Mouse (Mus musculus): Measurements from ENCODE around the gene Igfbp6. TPM values are rescaled to one million over a fixed set of nuclear protein-coding genes. Genes with fewer than 3 reads are reported as not detected.

The Igfbp6 gene
- polyA plus RNA-seq, 1 experiment from 2014 or later = 0.40 TPM

- no peak for ATAC-seq
- no peak overlapping the region for H3K4me2 ChIP-seq
- H3K27me3 ChIP-seq = no peaks in the 10 kb centered on the region
- no peak overlapping the region for H3K9ac ChIP-seq
- H3K27ac ChIP-seq = no peak overlapping the region
- peaks cover 10% of the 10 kb centered on the region; the same call in 1 of the 2 replicates for H3K36me3 ChIP-seq (ENCODE audit: poor library complexity, severe bottlenecking)
- H3K4me3 ChIP-seq = no peak overlapping the region
- 92% methylated on average over 3 of the region's 3 CpGs for WGBS
- H3K4me1 ChIP-seq = no peaks in the 10 kb centered on the region
- no peaks in the 10 kb centered on the region for H3K9me3 ChIP-seq (replicated peaks)
These were observed 29.4 kb downstream of the Igfbp6 start for GRCm38 (mm10) chr15:102173581-102173980.

GRCm38 (mm10) chr15:102175736-102176319 lies 31.7 kb downstream of the Igfbp6 start:
- 86% methylated on average over 16 of the region's 16 CpGs for WGBS
- H3K4me1 ChIP-seq = no peaks in the 10 kb centered on the region
- H3K9ac ChIP-seq = no peak overlapping the region; the same call in 1 of the 2 replicates
- H3K27me3 ChIP-seq = no peaks in the 10 kb centered on the region
- no peak overlapping the region for H3K4me3 ChIP-seq
- H3K4me2 ChIP-seq = no peak overlapping the region
- H3K9me3 ChIP-seq (replicated peaks) = no peaks in the 10 kb centered on the region
- no peak for ATAC-seq
- H3K27ac ChIP-seq = no peak overlapping the region
- peaks cover 24% of the 10 kb centered on the region; the same call in 1 of the 2 replicates for H3K36me3 ChIP-seq (ENCODE audit: poor library complexity, severe bottlenecking)

GRCm38 (mm10) chr15:102176571-102177316 lies 32.6 kb downstream of the Igfbp6 start:
- no peaks in the 10 kb centered on the region for H3K4me1 ChIP-seq
- ATAC-seq = no peak

GRCm38 (mm10) chr15:102177417-102177816 lies 33.3 kb downstream of the Igfbp6 start:
- WGBS = 86% methylated on average over 8 of the region's 8 CpGs
- H3K9me3 ChIP-seq (replicated peaks) = no peaks in the 10 kb centered on the region
- H3K4me3 ChIP-seq = no peak overlapping the region
- H3K36me3 ChIP-seq (ENCODE audit: poor library complexity, severe bottlenecking) = peaks cover 24% of the 10 kb centered on the region; the same call in 1 of the 2 replicates
- H3K4me2 ChIP-seq = no peak overlapping the region
- no peaks in the 10 kb centered on the region for H3K4me1 ChIP-seq
- no peak overlapping the region for H3K27ac ChIP-seq
- H3K27me3 ChIP-seq = no peaks in the 10 kb centered on the region
- no peak for ATAC-seq
- no peak overlapping the region for H3K9ac ChIP-seq

More at GRCm38 (mm10) chr15:102176571-102177316, 32.6 kb downstream of the Igfbp6 start:
- Histone ChIP-seq H3K36me3 (ENCODE audit: poor library complexity, severe bottlenecking) (peaks cover 24% of the 10 kb centered on the region; the same call in 1 of the 2 replicates), H3K27me3 (no peaks in the 10 kb centered on the region), H3K27ac (no peak overlapping the region), H3K9ac (no peak overlapping the region), H3K4me3 (no peak overlapping the region), H3K9me3 (replicated peaks) (no peaks in the 10 kb centered on the region), H3K4me2 (no peak overlapping the region)
- WGBS = 88% methylated on average over 7 of the region's 7 CpGs

- WGBS = 10% methylated on average over 6 of the region's 6 CpGs
These were observed 34.1 kb downstream of the Igfbp6 start for GRCm38 (mm10) chr15:102178279-102178678.

GRCm38 (mm10) chr15:102179106-102179505 lies 34.9 kb downstream of the Igfbp6 start:
- Histone ChIP-seq H3K4me1 (no peaks in the 10 kb centered on the region), H3K4me3 (no peak overlapping the region), H3K9me3 (replicated peaks) (no peaks in the 10 kb centered on the region), H3K4me2 (no peak overlapping the region), H3K27me3 (no peaks in the 10 kb centered on the region), H3K36me3 (ENCODE audit: poor library complexity, severe bottlenecking) (peaks cover 34% of the 10 kb centered on the region; the same call in 1 of the 2 replicates), H3K27ac (no peak overlapping the region), H3K9ac (no peak overlapping the region)
- WGBS = 80% methylated on average over 9 of the region's 9 CpGs
- ATAC-seq = no peak

More at GRCm38 (mm10) chr15:102178279-102178678, 34.1 kb downstream of the Igfbp6 start:
- no peaks in the 10 kb centered on the region for H3K4me1 ChIP-seq
- ATAC-seq = no peak
- peaks cover 27% of the 10 kb centered on the region; the same call in 1 of the 2 replicates for H3K36me3 ChIP-seq (ENCODE audit: poor library complexity, severe bottlenecking)
- H3K27me3 ChIP-seq = no peaks in the 10 kb centered on the region
- H3K4me3 ChIP-seq = no peak overlapping the region
- H3K4me2 ChIP-seq = no peak overlapping the region
- no peak overlapping the region for H3K27ac ChIP-seq
- no peak overlapping the region for H3K9ac ChIP-seq
- H3K9me3 ChIP-seq (replicated peaks) = no peaks in the 10 kb centered on the region

GRCm38 (mm10) chr15:102179924-102180323 lies 35.8 kb downstream of the Igfbp6 start:
- peaks cover 33% of the 10 kb centered on the region; the same call in 1 of the 2 replicates for H3K36me3 ChIP-seq (ENCODE audit: poor library complexity, severe bottlenecking)
- H3K27ac ChIP-seq = no peak overlapping the region
- H3K4me3 ChIP-seq = no peak overlapping the region
- H3K27me3 ChIP-seq = no peaks in the 10 kb centered on the region
- 92% methylated on average over 14 of the region's 14 CpGs for WGBS
- no peak for ATAC-seq
- no peak overlapping the region for H3K4me2 ChIP-seq
- no peak overlapping the region for H3K9ac ChIP-seq
- no peaks in the 10 kb centered on the region for H3K4me1 ChIP-seq
- H3K9me3 ChIP-seq (replicated peaks) = no peaks in the 10 kb centered on the region

- H3K9ac ChIP-seq = no peak overlapping the region
- no peak for ATAC-seq
- H3K4me1 ChIP-seq = no peaks in the 10 kb centered on the region
- no peak overlapping the region for H3K27ac ChIP-seq
- no peak overlapping the region for H3K4me2 ChIP-seq
- WGBS = 89% methylated on average over 3 of the region's 3 CpGs
- peaks cover 42% of the 10 kb centered on the region; the same call in 1 of the 2 replicates for H3K36me3 ChIP-seq (ENCODE audit: poor library complexity, severe bottlenecking)
- H3K9me3 ChIP-seq (replicated peaks) = no peaks in the 10 kb centered on the region
- no peaks in the 10 kb centered on the region for H3K27me3 ChIP-seq
- no peak overlapping the region for H3K4me3 ChIP-seq
These were observed 38.9 kb downstream of the Igfbp6 start for GRCm38 (mm10) chr15:102183076-102183475.

- no peak overlapping the region for H3K4me3 ChIP-seq
- no peaks in the 10 kb centered on the region for H3K27me3 ChIP-seq
- H3K36me3 ChIP-seq (ENCODE audit: poor library complexity, severe bottlenecking) = peaks cover 25% of the 10 kb centered on the region; the same call in 1 of the 2 replicates
- ATAC-seq = no peak
- H3K4me1 ChIP-seq = no peaks in the 10 kb centered on the region
- 82% methylated on average over 11 of the region's 11 CpGs for WGBS
- H3K9me3 ChIP-seq (replicated peaks) = no peaks in the 10 kb centered on the region
- H3K4me2 ChIP-seq = no peak overlapping the region
- no peak overlapping the region for H3K27ac ChIP-seq
- H3K9ac ChIP-seq = no peak overlapping the region
These were observed 42.1 kb downstream of the Igfbp6 start for GRCm38 (mm10) chr15:102186239-102186638.

- H3K9me3 ChIP-seq (replicated peaks) = no peaks in the 10 kb centered on the region
- H3K9ac ChIP-seq = no peak overlapping the region
- no peak for ATAC-seq
- H3K36me3 ChIP-seq (ENCODE audit: poor library complexity, severe bottlenecking) = peaks cover 24% of the 10 kb centered on the region; the same call in 1 of the 2 replicates
- no peaks in the 10 kb centered on the region for H3K4me1 ChIP-seq
- no peak overlapping the region for H3K4me2 ChIP-seq
- no peak overlapping the region for H3K4me3 ChIP-seq
- 92% methylated on average over 10 of the region's 10 CpGs for WGBS
- no peak overlapping the region for H3K27ac ChIP-seq
- H3K27me3 ChIP-seq = no peaks in the 10 kb centered on the region
These were observed 43.9 kb downstream of the Igfbp6 start for GRCm38 (mm10) chr15:102188096-102188495.

- ATAC-seq = no peak
- no peak overlapping the region for H3K27ac ChIP-seq
- H3K9ac ChIP-seq = no peak overlapping the region
- H3K36me3 ChIP-seq (ENCODE audit: poor library complexity, severe bottlenecking) = peaks cover 17% of the 10 kb centered on the region; the same call in 1 of the 2 replicates
- H3K27me3 ChIP-seq = no peaks in the 10 kb centered on the region
- no peak overlapping the region for H3K4me3 ChIP-seq
- WGBS = 60% methylated on average over 6 of the region's 6 CpGs
- H3K4me1 ChIP-seq = no peaks in the 10 kb centered on the region
- H3K4me2 ChIP-seq = no peak overlapping the region
- H3K9me3 ChIP-seq (replicated peaks) = no peaks in the 10 kb centered on the region
These were observed 44.7 kb downstream of the Igfbp6 start for GRCm38 (mm10) chr15:102188883-102189282.

- Histone ChIP-seq H3K27ac (no peak overlapping the region), H3K9ac (no peak overlapping the region), H3K4me1 (no peaks in the 10 kb centered on the region), H3K4me3 (no peak overlapping the region), H3K27me3 (no peaks in the 10 kb centered on the region), H3K36me3 (ENCODE audit: poor library complexity, severe bottlenecking) (peaks cover 4% of the 10 kb centered on the region; the same call in 1 of the 2 replicates), H3K9me3 (replicated peaks) (no peaks in the 10 kb centered on the region), H3K4me2 (no peak overlapping the region)
- no peak for ATAC-seq
- 87% methylated on average over 7 of the region's 7 CpGs for WGBS
These were observed 47.5 kb downstream of the Igfbp6 start for GRCm38 (mm10) chr15:102191699-102192098.
